ENCODE assay signal across 13 mouse cellular contexts in genomic region chr2:166728261-166728680, GRCm38 (mm10). TPM values are rescaled to one million over a fixed set of nuclear protein-coding genes. Genes with fewer than 3 reads are reported as not detected.
DNase-seq lines count a peak whose midpoint lies in the region; ATAC-seq lines count a peak whose summit lies in the region.
"Had no signal": no experiment of that assay in that cellular context is flagged by ENCODE, and none has a peak within 500 bp of the region (broad histone marks: within the 10 kb centered on the region; RNA-seq: fewer than 3 reads in every experiment).

No protein-coding gene starts in this region.

- no peaks in the 10 kb centered on the region for H3K9me3 ChIP-seq in heart, embryonic 10.5 days
- H3K9me3 ChIP-seq in midbrain, embryonic 10.5 days (replicated peaks), result no peaks in the 10 kb centered on the region
- no peaks in the 10 kb centered on the region for H3K9me3 ChIP-seq in midbrain, embryonic 13.5 days
- H3K9me3 ChIP-seq in hindbrain, embryonic 13.5 days, result no peaks in the 10 kb centered on the region
- no peaks in the 10 kb centered on the region for H3K9me3 ChIP-seq in neural tube, embryonic 15.5 days (replicated peaks)
- no peaks in the 10 kb centered on the region for H3K9me3 ChIP-seq in forebrain, embryonic 11.5 days (ENCODE audit: control insufficient read depth, low read length)
- H3K9me3 ChIP-seq: embryonic facial prominence, embryonic 12.5 days; midbrain, embryonic 15.5 days had no signal

- H3K9ac ChIP-seq in midbrain, embryonic 13.5 days (replicated peaks), result no peak overlapping the region
- no peak overlapping the region for H3K9ac ChIP-seq in hindbrain, embryonic 13.5 days
- no peak overlapping the region for H3K9ac ChIP-seq in neural tube, embryonic 15.5 days (replicated peaks)
- no peak overlapping the region for H3K9ac ChIP-seq in forebrain, embryonic 11.5 days (ENCODE audit: low read length)
- H3K9ac ChIP-seq: embryonic facial prominence, embryonic 12.5 days; midbrain, embryonic 15.5 days had no signal

- ATAC-seq in midbrain, embryonic 13.5 days, result no peak
- no peak for ATAC-seq in hindbrain, embryonic 13.5 days (ENCODE audit: low FRiP score)
- no peak for ATAC-seq in neural tube, embryonic 15.5 days (ENCODE audit: low FRiP score)
- ATAC-seq in forebrain, embryonic 11.5 days (replicated peaks; ENCODE audit: low FRiP score), result no peak
- ATAC-seq: inflammation-experienced regulatory T-cells, adult 6 months; midbrain, embryonic 15.5 days had no signal

- intact Hi-C loops in heart, postnatal 25 days (cut with DNase I), result no loop called here

- WGBS in heart, embryonic 10.5 days, result 50% methylated on average over 3 of the region's 3 CpGs
- WGBS in midbrain, embryonic 10.5 days, result 59% methylated on average over 3 of the region's 3 CpGs
- WGBS in midbrain, embryonic 13.5 days, result 53% methylated on average over 3 of the region's 3 CpGs
- WGBS in hindbrain, embryonic 13.5 days, result 41% methylated on average over 3 of the region's 3 CpGs
- 52% methylated on average over 3 of the region's 3 CpGs for WGBS in neural tube, embryonic 15.5 days
- 59% methylated on average over 3 of the region's 3 CpGs for WGBS in forebrain, embryonic 11.5 days

- H3K27me3 ChIP-seq in heart, embryonic 10.5 days (ENCODE audit: insufficient read depth, poor library complexity, severe bottlenecking), result no peaks in the 10 kb centered on the region
- H3K27me3 ChIP-seq in midbrain, embryonic 10.5 days (ENCODE audit: low read depth, poor library complexity, severe bottlenecking), result no peaks in the 10 kb centered on the region
- H3K27me3 ChIP-seq in midbrain, embryonic 13.5 days, result no peaks in the 10 kb centered on the region
- no peaks in the 10 kb centered on the region for H3K27me3 ChIP-seq in hindbrain, embryonic 13.5 days
- H3K27me3 ChIP-seq in neural tube, embryonic 15.5 days (replicated peaks), result no peaks in the 10 kb centered on the region
- no peaks in the 10 kb centered on the region for H3K27me3 ChIP-seq in forebrain, embryonic 11.5 days (ENCODE audit: control insufficient read depth, insufficient read depth, low read length)
- H3K27me3 ChIP-seq: embryonic facial prominence, embryonic 12.5 days; midbrain, embryonic 15.5 days had no signal

- no peaks in the 10 kb centered on the region for H3K36me3 ChIP-seq in heart, embryonic 10.5 days
- no peaks in the 10 kb centered on the region for H3K36me3 ChIP-seq in midbrain, embryonic 10.5 days
- H3K36me3 ChIP-seq in midbrain, embryonic 13.5 days, result no peaks in the 10 kb centered on the region
- H3K36me3 ChIP-seq in hindbrain, embryonic 13.5 days, result no peaks in the 10 kb centered on the region
- H3K36me3 ChIP-seq in neural tube, embryonic 15.5 days, result no peaks in the 10 kb centered on the region
- H3K36me3 ChIP-seq in forebrain, embryonic 11.5 days (ENCODE audit: control insufficient read depth, insufficient read depth, low read length), result no peaks in the 10 kb centered on the region
- H3K36me3 ChIP-seq: embryonic facial prominence, embryonic 12.5 days; midbrain, embryonic 15.5 days had no signal

- H3K4me1 ChIP-seq in heart, embryonic 10.5 days, result peaks cover 25% of the 10 kb centered on the region
- peaks cover 35% of the 10 kb centered on the region for H3K4me1 ChIP-seq in midbrain, embryonic 10.5 days
- H3K4me1 ChIP-seq in midbrain, embryonic 13.5 days (replicated peaks), result peaks cover 30% of the 10 kb centered on the region
- peaks cover 40% of the 10 kb centered on the region for H3K4me1 ChIP-seq in hindbrain, embryonic 13.5 days (replicated peaks)
- H3K4me1 ChIP-seq in neural tube, embryonic 15.5 days, result peaks cover 30% of the 10 kb centered on the region
- H3K4me1 ChIP-seq in forebrain, embryonic 11.5 days (replicated peaks; ENCODE audit: control insufficient read depth, insufficient read depth, low read length), result peaks cover 7% of the 10 kb centered on the region; the same call in 1 of the 2 replicates

- DNase-seq in heart, embryonic 10.5 days (ENCODE audit: low spot score), result no peak
- DNase-seq in heart, postnatal 25 days (ENCODE audit: low spot score), result no peak
- no peak for DNase-seq in midbrain, embryonic 10.5 days (ENCODE audit: low spot score)
- DNase-seq in forebrain, embryonic 11.5 days (ENCODE audit: low spot score), result no peak
- no peak for DNase-seq in right cerebral cortex, postnatal 4 days
- DNase-seq: adrenal gland, postnatal 36 days; gastrocnemius, postnatal 10 days had no signal

- H3K4me2 ChIP-seq in midbrain, embryonic 13.5 days (replicated peaks), result no peak overlapping the region
- no peak overlapping the region for H3K4me2 ChIP-seq in hindbrain, embryonic 13.5 days
- no peak overlapping the region for H3K4me2 ChIP-seq in neural tube, embryonic 15.5 days
- H3K4me2 ChIP-seq in forebrain, embryonic 11.5 days (ENCODE audit: low read depth, low read length, severe bottlenecking), result no peak overlapping the region
- H3K4me2 ChIP-seq: embryonic facial prominence, embryonic 12.5 days; midbrain, embryonic 15.5 days had no signal

- peak overlapping the region; percentile 77 for H3K27ac ChIP-seq in heart, embryonic 10.5 days
- peak overlapping the region; percentile 70 for H3K27ac ChIP-seq in midbrain, embryonic 10.5 days (replicated peaks)
- H3K27ac ChIP-seq in midbrain, embryonic 13.5 days, result no peak overlapping the region
- peak overlapping the region; percentile 45; the same call in 1 of the 2 replicates for H3K27ac ChIP-seq in hindbrain, embryonic 13.5 days
- peak overlapping the region; percentile 34; the same call in 1 of the 2 replicates for H3K27ac ChIP-seq in neural tube, embryonic 15.5 days (replicated peaks)
- no peak overlapping the region for H3K27ac ChIP-seq in forebrain, embryonic 11.5 days (ENCODE audit: low read depth, low read length)
- H3K27ac ChIP-seq: midbrain, embryonic 15.5 days had no signal

- no peak overlapping the region for H3K4me3 ChIP-seq in heart, embryonic 10.5 days
- H3K4me3 ChIP-seq in midbrain, embryonic 10.5 days, result no peak overlapping the region
- no peak overlapping the region for H3K4me3 ChIP-seq in midbrain, embryonic 13.5 days (replicated peaks)
- no peak overlapping the region for H3K4me3 ChIP-seq in hindbrain, embryonic 13.5 days
- no peak overlapping the region for H3K4me3 ChIP-seq in neural tube, embryonic 15.5 days (replicated peaks)
- no peak overlapping the region for H3K4me3 ChIP-seq in forebrain, embryonic 11.5 days (ENCODE audit: low read depth, low read length)
- H3K4me3 ChIP-seq: embryonic facial prominence, embryonic 12.5 days; midbrain, embryonic 15.5 days had no signal

RNA-seq across cellular contexts. Expression of gene Prex1, which starts 14.6 kb away (rescaled TPM):
- 10.9 and 13.2 TPM in 2 replicates for polyA plus RNA-seq in heart, embryonic 10.5 days (2016; fragmentation: Nextera tagmentation; extraction: Ambion mirVana)
- total RNA-seq in heart, postnatal 25 days (2021), result 1 to 10 TPM; 5.9 to 6.6 TPM
- 32.3 and 33.7 TPM in 2 replicates for polyA plus RNA-seq in midbrain, embryonic 10.5 days (2016; fragmentation: Nextera tagmentation; extraction: Ambion mirVana)
- polyA plus RNA-seq in midbrain, embryonic 13.5 days (2015; fragmentation: Nextera tagmentation; extraction: Ambion mirVana), result 17.7 and 21.1 TPM in 2 replicates
- 24.7 and 29.7 TPM in 2 replicates for polyA plus RNA-seq in hindbrain, embryonic 13.5 days (2015; fragmentation: Nextera tagmentation; extraction: Ambion mirVana)
- 22.0 and 24.9 TPM in 2 replicates for polyA plus RNA-seq in neural tube, embryonic 15.5 days (2015; fragmentation: Nextera tagmentation; extraction: Ambion mirVana)
- 22.3 and 29.7 TPM in 2 replicates for polyA plus RNA-seq in forebrain, embryonic 11.5 days (2014; fragmentation: Nextera tagmentation; extraction: Ambion mirVana)

Comparison
In these comparisons a context has a peak if more than half of its experiments do, and no peak if none do; other contexts are left out.
1. H3K27ac ChIP-seq: peak in heart, embryonic 10.5 days (single experiment), midbrain, embryonic 10.5 days (single experiment), hindbrain, embryonic 13.5 days (single experiment) and neural tube, embryonic 15.5 days (single experiment); none in midbrain, embryonic 13.5 days (single experiment) and forebrain, embryonic 11.5 days (single experiment).